Mouse (Mus musculus): Measurements from ENCODE around the gene Ginm1. TPM values are rescaled to one million over a fixed set of nuclear protein-coding genes. Genes with fewer than 3 reads are reported as not detected.

Gene Ginm1
- 96.3 and 103 TPM in 2 replicates for polyA plus RNA-seq (2015; fragmentation: Nextera tagmentation; extraction: Ambion mirVana)

GRCm38 (mm10) chr10:7792751-7793385 lies at the start of gene Ginm1, which contains the start of gene Ppil4:
Gene Ginm1 (minus strand): TSS chr10:7792824.
Gene Ppil4 (plus strand): TSS chr10:7792891.
- WGBS, result under 1% methylated on average over 49 of the region's 52 CpGs
- Histone ChIP-seq H3K9ac (ENCODE audit: low read length) (peak within 1 kb of the TSS; percentile 94), H3K36me3 (ENCODE audit: control insufficient read depth, insufficient read depth, low read length) (peaks cover 26% of the 10 kb centered on the region), H3K4me2 (ENCODE audit: low read depth, low read length) (peak within 1 kb of the TSS; percentile 92), H3K4me3 (ENCODE audit: low read length) (peak within 1 kb of the TSS; percentile 71), H3K9me3 (ENCODE audit: control insufficient read depth, low read length) (no peaks in the 10 kb centered on the region), H3K4me1 (replicated peaks; ENCODE audit: control insufficient read depth, insufficient read depth, low read length) (peaks cover 9% of the 10 kb centered on the region), H3K27ac (ENCODE audit: low read length) (peak within 1 kb of the TSS; percentile 63; the same call in 1 of the 2 replicates), H3K27me3 (ENCODE audit: control insufficient read depth, insufficient read depth, low read depth, low read length) (no peaks in the 10 kb centered on the region)
- peak; percentile 96 for ATAC-seq (ENCODE audit: low read depth)

GRCm38 (mm10) chr10:7841571-7842080 lies 49.0 kb upstream of the Ginm1 start:
- Histone ChIP-seq H3K36me3 (ENCODE audit: control insufficient read depth, insufficient read depth, low read length) (no peaks in the 10 kb centered on the region), H3K27me3 (ENCODE audit: control insufficient read depth, insufficient read depth, low read depth, low read length) (no peaks in the 10 kb centered on the region), H3K4me2 (ENCODE audit: low read depth, low read length) (peak overlapping the region; percentile 26; the same call in 1 of the 2 replicates), H3K27ac (ENCODE audit: low read length) (peak overlapping the region; percentile 56), H3K4me1 (replicated peaks; ENCODE audit: control insufficient read depth, insufficient read depth, low read length) (peaks cover 13% of the 10 kb centered on the region), H3K9ac (ENCODE audit: low read length) (0 out of 2 replicates have a peak overlapping the region, but pooled peaks have one; percentile 4), H3K9me3 (ENCODE audit: control insufficient read depth, low read length) (no peaks in the 10 kb centered on the region), H3K4me3 (ENCODE audit: low read length) (0 out of 2 replicates have a peak overlapping the region, but pooled peaks have one; percentile 7)
- ATAC-seq (ENCODE audit: low read depth), result peak; percentile 90
- WGBS, result 26% methylated on average over 14 of the region's 14 CpGs

DNA sequence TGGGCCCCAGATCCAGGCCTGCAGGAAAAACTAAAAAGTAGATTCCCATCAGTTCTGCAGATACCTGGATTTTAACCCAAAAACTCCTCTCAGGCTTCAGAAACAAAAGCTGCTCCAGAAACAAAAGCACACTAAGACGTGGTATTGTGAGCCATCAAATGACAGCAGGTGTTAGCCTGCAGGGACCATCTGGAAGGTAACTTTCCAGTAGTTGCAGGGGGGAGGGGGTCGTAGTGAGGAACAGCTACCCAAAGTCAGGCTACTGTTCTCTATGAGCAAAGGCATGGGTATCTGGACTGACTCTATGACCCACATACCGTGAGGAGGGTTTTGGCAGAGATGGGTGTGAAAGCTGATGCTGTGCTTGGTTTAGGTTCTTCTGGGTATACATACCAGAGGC lies 48.2 kb upstream of the Ginm1 start:
- ATAC-seq (ENCODE audit: low read depth), result no peak
- Histone ChIP-seq H3K4me1 (replicated peaks; ENCODE audit: control insufficient read depth, insufficient read depth, low read length) (peaks cover 13% of the 10 kb centered on the region), H3K9ac (ENCODE audit: low read length) (no peak overlapping the region), H3K36me3 (ENCODE audit: control insufficient read depth, insufficient read depth, low read length) (no peaks in the 10 kb centered on the region), H3K9me3 (ENCODE audit: control insufficient read depth, low read length) (no peaks in the 10 kb centered on the region), H3K4me3 (ENCODE audit: low read length) (no peak overlapping the region), H3K27me3 (ENCODE audit: control insufficient read depth, insufficient read depth, low read depth, low read length) (no peaks in the 10 kb centered on the region), H3K27ac (ENCODE audit: low read length) (no peak overlapping the region), H3K4me2 (ENCODE audit: low read depth, low read length) (no peak overlapping the region)
- WGBS, result 73% methylated on average over 3 of the region's 3 CpGs

GRCm38 (mm10) chr10:7840353-7840733 lies 47.7 kb upstream of the Ginm1 start:
- Histone ChIP-seq H3K36me3 (ENCODE audit: control insufficient read depth, insufficient read depth, low read length) (no peaks in the 10 kb centered on the region), H3K27ac (ENCODE audit: low read length) (no peak overlapping the region), H3K9me3 (ENCODE audit: control insufficient read depth, low read length) (no peaks in the 10 kb centered on the region), H3K4me2 (ENCODE audit: low read depth, low read length) (no peak overlapping the region), H3K9ac (ENCODE audit: low read length) (no peak overlapping the region), H3K4me3 (ENCODE audit: low read length) (no peak overlapping the region), H3K4me1 (replicated peaks; ENCODE audit: control insufficient read depth, insufficient read depth, low read length) (peaks cover 13% of the 10 kb centered on the region), H3K27me3 (ENCODE audit: control insufficient read depth, insufficient read depth, low read depth, low read length) (no peaks in the 10 kb centered on the region)
- WGBS, result 79% methylated on average over 2 of the region's 2 CpGs
- ATAC-seq (ENCODE audit: low read depth), result no peak

- Histone ChIP-seq H3K9me3 (ENCODE audit: control insufficient read depth, low read length) (no peaks in the 10 kb centered on the region), H3K4me1 (replicated peaks; ENCODE audit: control insufficient read depth, insufficient read depth, low read length) (peaks cover 13% of the 10 kb centered on the region), H3K4me3 (ENCODE audit: low read length) (no peak overlapping the region), H3K9ac (ENCODE audit: low read length) (no peak overlapping the region), H3K4me2 (ENCODE audit: low read depth, low read length) (no peak overlapping the region), H3K27me3 (ENCODE audit: control insufficient read depth, insufficient read depth, low read depth, low read length) (no peaks in the 10 kb centered on the region), H3K27ac (ENCODE audit: low read length) (no peak overlapping the region), H3K36me3 (ENCODE audit: control insufficient read depth, insufficient read depth, low read length) (no peaks in the 10 kb centered on the region)
- ATAC-seq (ENCODE audit: low read depth), result no peak
- WGBS, result 63% methylated on average over 22 of the region's 22 CpGs
Measured at GRCm38 (mm10) chr10:7839551-7840352, 47.1 kb upstream of the Ginm1 start.

GRCm38 (mm10) chr10:7838874-7839421 lies 46.3 kb upstream of the Ginm1 start:
- H3K4me2 ChIP-seq (ENCODE audit: low read depth, low read length), result no peak overlapping the region
- ATAC-seq (ENCODE audit: low read depth), result no peak
- no peak overlapping the region for H3K9ac ChIP-seq (ENCODE audit: low read length)
- no peak overlapping the region for H3K27ac ChIP-seq (ENCODE audit: low read length)
- H3K4me1 ChIP-seq (replicated peaks; ENCODE audit: control insufficient read depth, insufficient read depth, low read length), result peaks cover 13% of the 10 kb centered on the region
- H3K4me3 ChIP-seq (ENCODE audit: low read length), result no peak overlapping the region
- H3K27me3 ChIP-seq (ENCODE audit: control insufficient read depth, insufficient read depth, low read depth, low read length), result no peaks in the 10 kb centered on the region
- H3K9me3 ChIP-seq (ENCODE audit: control insufficient read depth, low read length), result no peaks in the 10 kb centered on the region
- WGBS, result 68% methylated on average over 5 of the region's 5 CpGs
- no peaks in the 10 kb centered on the region for H3K36me3 ChIP-seq (ENCODE audit: control insufficient read depth, insufficient read depth, low read length)

GRCm38 (mm10) chr10:7838036-7838435 lies 45.4 kb upstream of the Ginm1 start:
- no peak overlapping the region for H3K4me3 ChIP-seq (ENCODE audit: low read length)
- H3K27ac ChIP-seq (ENCODE audit: low read length), result no peak overlapping the region
- H3K4me2 ChIP-seq (ENCODE audit: low read depth, low read length), result no peak overlapping the region
- H3K4me1 ChIP-seq (replicated peaks; ENCODE audit: control insufficient read depth, insufficient read depth, low read length), result peaks cover 13% of the 10 kb centered on the region
- no peaks in the 10 kb centered on the region for H3K36me3 ChIP-seq (ENCODE audit: control insufficient read depth, insufficient read depth, low read length)
- H3K9me3 ChIP-seq (ENCODE audit: control insufficient read depth, low read length), result no peaks in the 10 kb centered on the region
- no peak overlapping the region for H3K9ac ChIP-seq (ENCODE audit: low read length)
- 76% methylated on average over 8 of the region's 8 CpGs for WGBS
- ATAC-seq (ENCODE audit: low read depth), result no peak
- H3K27me3 ChIP-seq (ENCODE audit: control insufficient read depth, insufficient read depth, low read depth, low read length), result no peaks in the 10 kb centered on the region

GRCm38 (mm10) chr10:7837446-7837845 lies 44.8 kb upstream of the Ginm1 start:
- Histone ChIP-seq H3K9me3 (ENCODE audit: control insufficient read depth, low read length) (no peaks in the 10 kb centered on the region), H3K4me1 (replicated peaks; ENCODE audit: control insufficient read depth, insufficient read depth, low read length) (peaks cover 15% of the 10 kb centered on the region), H3K4me3 (ENCODE audit: low read length) (no peak overlapping the region), H3K27me3 (ENCODE audit: control insufficient read depth, insufficient read depth, low read depth, low read length) (no peaks in the 10 kb centered on the region), H3K36me3 (ENCODE audit: control insufficient read depth, insufficient read depth, low read length) (no peaks in the 10 kb centered on the region), H3K27ac (ENCODE audit: low read length) (no peak overlapping the region), H3K4me2 (ENCODE audit: low read depth, low read length) (no peak overlapping the region), H3K9ac (ENCODE audit: low read length) (no peak overlapping the region)
- WGBS, result 83% methylated on average over 8 of the region's 8 CpGs
- no peak for ATAC-seq (ENCODE audit: low read depth)

DNA sequence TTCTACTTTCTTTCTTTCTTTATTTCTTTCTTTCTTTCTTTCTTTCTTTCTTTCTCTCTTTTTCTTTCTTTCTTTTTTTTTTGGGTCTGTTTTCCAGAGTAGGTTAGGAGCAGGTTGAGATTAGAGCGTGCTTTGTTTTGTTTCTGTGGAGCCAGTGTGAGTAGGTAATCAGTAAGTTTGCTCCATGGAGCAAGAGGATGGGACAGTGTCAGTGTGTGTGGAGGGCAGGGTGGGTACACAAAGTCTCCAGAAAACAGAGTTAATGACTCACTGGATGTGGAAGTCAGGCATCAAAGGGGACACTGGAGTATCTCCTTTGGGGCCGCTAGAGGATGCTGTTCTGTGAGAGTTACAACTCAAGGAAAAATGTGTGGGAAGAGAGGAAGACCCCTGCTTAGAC lies 44.3 kb upstream of the Ginm1 start:
- no peak overlapping the region for H3K9ac ChIP-seq (ENCODE audit: low read length)
- H3K4me1 ChIP-seq (replicated peaks; ENCODE audit: control insufficient read depth, insufficient read depth, low read length), result peaks cover 16% of the 10 kb centered on the region
- no peaks in the 10 kb centered on the region for H3K36me3 ChIP-seq (ENCODE audit: control insufficient read depth, insufficient read depth, low read length)
- no peak overlapping the region for H3K27ac ChIP-seq (ENCODE audit: low read length)
- no peak overlapping the region for H3K4me2 ChIP-seq (ENCODE audit: low read depth, low read length)
- H3K9me3 ChIP-seq (ENCODE audit: control insufficient read depth, low read length), result no peaks in the 10 kb centered on the region
- H3K27me3 ChIP-seq (ENCODE audit: control insufficient read depth, insufficient read depth, low read depth, low read length), result no peaks in the 10 kb centered on the region
- no peak for ATAC-seq (ENCODE audit: low read depth)
- no peak overlapping the region for H3K4me3 ChIP-seq (ENCODE audit: low read length)
- WGBS, result 71% methylated on average over 2 of the region's 2 CpGs
